ENCODE assay signal across 34 mouse cellular contexts in genomic region chr11:105700528-105700927, GRCm38 (mm10).
"Had no signal": no experiment of that assay in that cellular context is flagged by ENCODE, and none has a peak within 500 bp of the region (broad histone marks: within the 10 kb centered on the region; RNA-seq: fewer than 3 reads in every experiment).

No protein-coding gene starts in this region.

- H3K27me3 ChIP-seq: heart, embryonic 12.5 days; heart, embryonic 13.5 days; heart, embryonic 15.5 days; hindbrain, embryonic 12.5 days; hindbrain, embryonic 13.5 days; hindbrain, embryonic 15.5 days; kidney, embryonic 15.5 days had no signal

- H3K36me3 ChIP-seq: heart, embryonic 12.5 days; heart, embryonic 13.5 days; heart, embryonic 15.5 days; hindbrain, embryonic 10.5 days; hindbrain, embryonic 12.5 days; hindbrain, embryonic 13.5 days; hindbrain, embryonic 15.5 days; kidney, embryonic 15.5 days had no signal

- H3K4me3 ChIP-seq: heart, embryonic 12.5 days; heart, embryonic 13.5 days; heart, embryonic 15.5 days; hindbrain, embryonic 10.5 days; hindbrain, embryonic 12.5 days; hindbrain, embryonic 13.5 days; hindbrain, embryonic 15.5 days; kidney, embryonic 15.5 days; layer of hippocampus, adult 2 months; left cerebral cortex, adult 2 months had no signal

- ATAC-seq: hindbrain, embryonic 16.5 days; hindbrain, postnatal 0 days; inflammation-experienced regulatory T-cells, adult 6 months; intestine, embryonic 16.5 days; intestine, postnatal 0 days had no signal

- DNase-seq: heart, postnatal 10 days; heart, postnatal 14 days; heart, postnatal 36 days; heart, postnatal 4 days; kidney, adult 11 months; kidney, adult 18-20 months; kidney, adult 2 months; kidney, adult 8-10 months; kidney, adult 9 months; kidney, postnatal 10 days; kidney, postnatal 14 days; kidney, postnatal 25 days; kidney, postnatal 36 days; kidney, postnatal 4 days; layer of hippocampus, adult 9-11 months; layer of hippocampus, postnatal 36 days had no signal

- H3K27ac ChIP-seq: heart, embryonic 13.5 days; heart, embryonic 15.5 days; hindbrain, embryonic 10.5 days; hindbrain, embryonic 12.5 days; hindbrain, embryonic 13.5 days; hindbrain, embryonic 14.5 days; hindbrain, embryonic 15.5 days; hindbrain, postnatal 0 days; kidney, embryonic 15.5 days; kidney, postnatal 0 days; layer of hippocampus, adult 2 months; left cerebral cortex, adult 2 months had no signal

- H3K9ac ChIP-seq: heart, embryonic 12.5 days; heart, embryonic 13.5 days; heart, embryonic 15.5 days; hindbrain, embryonic 12.5 days; hindbrain, embryonic 13.5 days; hindbrain, embryonic 14.5 days; hindbrain, embryonic 15.5 days; kidney, embryonic 15.5 days had no signal

- H3K4me2 ChIP-seq: heart, embryonic 11.5 days; heart, embryonic 12.5 days; heart, embryonic 13.5 days; heart, embryonic 15.5 days; hindbrain, embryonic 12.5 days; hindbrain, embryonic 13.5 days; hindbrain, embryonic 14.5 days; hindbrain, embryonic 15.5 days; kidney, embryonic 15.5 days had no signal

- H3K4me1 ChIP-seq: heart, embryonic 15.5 days; hindbrain, embryonic 10.5 days; hindbrain, embryonic 12.5 days; hindbrain, embryonic 13.5 days had no signal

- H3K9me3 ChIP-seq: heart, embryonic 12.5 days; heart, embryonic 13.5 days; heart, embryonic 15.5 days; hindbrain, embryonic 10.5 days; hindbrain, embryonic 12.5 days; hindbrain, embryonic 13.5 days; hindbrain, embryonic 15.5 days; kidney, embryonic 15.5 days had no signal
